In genomic region chr9:13300891-13301782, GRCm38 (mm10) we compare ENCODE assay signal across 9 mouse cellular contexts. TPM values are rescaled to one million over a fixed set of nuclear protein-coding genes. Genes with fewer than 3 reads are reported as not detected.
DNase-seq lines count a peak whose midpoint lies in the region; ATAC-seq and TF ChIP-seq lines count a peak whose summit lies in the region.
"Had no signal": no experiment of that assay in that cellular context is flagged by ENCODE, and none has a peak within 500 bp of the region (broad histone marks: within the 10 kb centered on the region; RNA-seq: fewer than 3 reads in every experiment).

No protein-coding gene starts in this region.

- ATAC-seq in heart, embryonic 14.5 days (ENCODE audit: insufficient number of reproducible peaks, insufficient read depth, low FRiP score, low read depth) = no peak
- ATAC-seq in midbrain, embryonic 12.5 days (ENCODE audit: low FRiP score, low read depth) = no peak

- intact Hi-C loops in gastrocnemius, adult 2 months (cut with DNase I) = no loop called here
- intact Hi-C loops in gastrocnemius, postnatal 14 days (cut with DNase I; ENCODE audit: low total_unique reads) = no loop called here

- peak overlapping the region; percentile 97 for H3K4me2 ChIP-seq in heart, embryonic 14.5 days (ENCODE audit: low read length)
- peak overlapping the region; percentile 75 for H3K4me2 ChIP-seq in midbrain, embryonic 12.5 days (replicated peaks)

- no peaks in the 10 kb centered on the region for H3K27me3 ChIP-seq in heart, embryonic 14.5 days (ENCODE audit: control insufficient read depth, insufficient read depth, low read length)
- H3K27me3 ChIP-seq in midbrain, embryonic 12.5 days = peaks cover 17% of the 10 kb centered on the region

- peak overlapping the region; percentile 86 for H3K4me3 ChIP-seq in gastrocnemius, adult 2 months
- H3K4me3 ChIP-seq in heart, embryonic 14.5 days (ENCODE audit: control insufficient read depth in 1 of 2, insufficient read depth in 1 of 2, low read depth in 1 of 2, low read length in 2 of 2) = peak overlapping the region in 1 of 2 experiments; percentile 75; a peak in 2 of 4 replicates
- H3K4me3 ChIP-seq in midbrain, embryonic 12.5 days = peak overlapping the region; percentile 12; the same call in 1 of the 2 replicates

- no peak for TF ChIP-seq CTCF in gastrocnemius, adult 2 months (IDR thresholded peaks at IDR 0.05)

- peak overlapping the region; percentile 90 for H3K9ac ChIP-seq in heart, embryonic 14.5 days (ENCODE audit: low read length)
- H3K9ac ChIP-seq in midbrain, embryonic 12.5 days (replicated peaks) = peak overlapping the region; percentile 20; the same call in 1 of the 2 replicates

- DNase-seq in gastrocnemius, adult 2 months = no peak
- no peak for DNase-seq in gastrocnemius, postnatal 14 days
- peak; percentile 56 for DNase-seq in CD4-positive helper T cell, adult 2 months (ENCODE audit: low read depth, low spot score)
- no peak for DNase-seq in adrenal gland, postnatal 10 days
- no peak for DNase-seq in right cerebral cortex, postnatal 36 days (ENCODE audit: low spot score in 2 of 2)
- no peak for DNase-seq in lung, postnatal 25 days (ENCODE audit: low spot score)
- DNase-seq: gastrocnemius, postnatal 25 days had no signal

- H3K36me3 ChIP-seq in heart, embryonic 14.5 days (ENCODE audit: control insufficient read depth, insufficient read depth, low read length) = no peaks in the 10 kb centered on the region
- no peaks in the 10 kb centered on the region for H3K36me3 ChIP-seq in midbrain, embryonic 12.5 days

- WGBS in heart, embryonic 14.5 days = 52% methylated on average over 9 of the region's 9 CpGs
- 62% methylated on average over 9 of the region's 9 CpGs for WGBS in midbrain, embryonic 12.5 days

- H3K4me1 ChIP-seq in heart, embryonic 14.5 days (ENCODE audit: control insufficient read depth in 2 of 2, insufficient read depth in 2 of 2, low read length in 2 of 2) = peaks cover 46 to 62% of the 10 kb centered on the region in 2 experiments
- H3K4me1 ChIP-seq in midbrain, embryonic 12.5 days = peaks cover 70% of the 10 kb centered on the region

- H3K27ac ChIP-seq in gastrocnemius, adult 2 months = peak overlapping the region; percentile 86
- peak overlapping the region; percentile 63 to 73 for H3K27ac ChIP-seq in heart, embryonic 14.5 days (replicated peaks in 1 of 2; ENCODE audit: control insufficient read depth in 1 of 2, insufficient read depth in 1 of 2, low read depth in 2 of 2, low read length in 2 of 2)
- no peak overlapping the region for H3K27ac ChIP-seq in midbrain, embryonic 12.5 days (replicated peaks)

- no peaks in the 10 kb centered on the region for H3K9me3 ChIP-seq in heart, embryonic 14.5 days (ENCODE audit: control insufficient read depth, low read length)
- no peaks in the 10 kb centered on the region for H3K9me3 ChIP-seq in midbrain, embryonic 12.5 days

RNA-seq across cellular contexts. Expression of gene Maml2, which starts 3.4 kb away (rescaled TPM):
- 1 to 10 TPM; 2.9 to 3.0 TPM for total RNA-seq in gastrocnemius, adult 2 months (2021)
- total RNA-seq in gastrocnemius, postnatal 14 days (2021) = 1 to 10 TPM; 3.9 to 4.9 TPM
- polyA plus RNA-seq in heart, embryonic 14.5 days (2014; fragmentation: Nextera tagmentation; extraction: Ambion mirVana) = 9.8 and 10.5 TPM in 2 replicates
- polyA plus RNA-seq in midbrain, embryonic 12.5 days (2016; fragmentation: Nextera tagmentation; extraction: Ambion mirVana) = 12.5 and 12.8 TPM in 2 replicates
- total RNA-seq in adrenal gland, postnatal 10 days (2021) = 1 to 10 TPM; 7.4 to 9.4 TPM

RNA-seq across cellular contexts. Expression of gene Ccdc82, which starts 54.4 kb away (rescaled TPM):
- 1 to 10 TPM; 4.4 to 5.9 TPM for total RNA-seq in gastrocnemius, adult 2 months (2021)
- 1 to 10 TPM; 3.4 to 4.3 TPM for total RNA-seq in gastrocnemius, postnatal 14 days (2021)
- 9.1 and 9.5 TPM in 2 replicates for polyA plus RNA-seq in heart, embryonic 14.5 days (2014; fragmentation: Nextera tagmentation; extraction: Ambion mirVana)
- polyA plus RNA-seq in midbrain, embryonic 12.5 days (2016; fragmentation: Nextera tagmentation; extraction: Ambion mirVana) = 15.8 and 16.9 TPM in 2 replicates
- 10 to 100 TPM; 12.8 to 18.6 TPM for total RNA-seq in adrenal gland, postnatal 10 days (2021)

RNA-seq across cellular contexts. Expression of gene Jrkl, which starts 55.5 kb away (rescaled TPM):
- total RNA-seq in gastrocnemius, adult 2 months (2021) = 1 to 10 TPM; 2.8 to 3.5 TPM
- 1 to 10 TPM; 3.2 TPM for total RNA-seq in gastrocnemius, postnatal 14 days (2021)
- 6.7 and 8.3 TPM in 2 replicates for polyA plus RNA-seq in heart, embryonic 14.5 days (2014; fragmentation: Nextera tagmentation; extraction: Ambion mirVana)
- 12.8 and 14.0 TPM in 2 replicates for polyA plus RNA-seq in midbrain, embryonic 12.5 days (2016; fragmentation: Nextera tagmentation; extraction: Ambion mirVana)
- 10 to 100 TPM in 1 of 2 experiments, 1 to 10 TPM in 1; 6.8 to 10.2 TPM for total RNA-seq in adrenal gland, postnatal 10 days (2021)
